Mouse (Mus musculus) adrenal gland, adult 2 months (tissue): Measurements from ENCODE around the gene Minpp1. TPM values are rescaled to one million over a fixed set of nuclear protein-coding genes. Genes with fewer than 3 reads are reported as not detected.

Experiments used
- DNase-seq: peaks from one replicate; pipeline ENCODE4 v3.0.0; 2021
- polyA plus RNA-seq: library from polyadenylated mRNA; depleted of rRNA; stranded (reverse); fragments of >200 nt; gene quantifications from 2 replicates; pipeline ENCODE4 v1.2.3, GENCODE M21; 2012; rRNA removed
- total RNA-seq, 2 experiments: library from RNA; stranded (reverse); gene quantifications; 2 replicates each; pipeline ENCODE4 v1.2.3; 2021

Minpp1 gene
- total and polyA plus RNA-seq, 3 experiments, result 36.6 to 228 (median 39.7) TPM

GRCm38 (mm10) chr19:32527139-32527538 lies 41.6 kb downstream of the Minpp1 start:
- DNase-seq, result no peak

- no peak for DNase-seq
These were observed 43.2 kb downstream of the Minpp1 start for GRCm38 (mm10) chr19:32528723-32529122.

DNA sequence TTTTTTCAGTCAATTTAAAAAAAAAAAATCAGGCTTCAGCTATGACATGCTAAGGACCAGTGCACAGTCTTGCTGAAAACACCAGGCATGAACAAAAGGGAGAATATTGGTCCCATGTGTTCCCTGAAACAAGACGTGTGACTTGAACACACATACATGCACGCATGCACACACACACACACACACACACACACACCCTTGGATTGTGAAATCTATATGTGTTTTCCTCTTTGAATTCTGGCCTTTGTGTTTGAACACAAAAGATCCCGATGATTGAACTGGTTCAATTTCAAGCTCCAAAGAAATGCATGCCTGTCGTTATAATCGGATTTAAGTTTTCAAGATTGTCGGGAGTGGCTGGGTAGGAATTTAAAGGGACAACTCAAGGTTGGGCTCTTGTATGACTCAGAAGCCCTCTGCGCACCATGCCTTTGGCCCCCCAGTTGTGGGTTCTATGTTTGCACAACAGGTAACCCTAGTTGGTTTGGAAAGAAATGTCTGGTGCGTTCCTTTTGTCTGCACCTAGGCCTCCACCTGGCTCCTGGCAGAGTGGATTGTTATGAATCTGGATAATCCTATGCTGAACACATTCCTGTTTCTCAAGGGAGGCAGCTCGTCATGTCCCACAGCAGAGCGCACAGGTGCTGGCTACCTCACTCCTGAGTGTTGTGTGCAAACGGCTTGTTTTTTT lies 43.8 kb downstream of the Minpp1 start:
- DNase-seq, result no peak

GRCm38 (mm10) chr19:32530296-32530695 lies 44.7 kb downstream of the Minpp1 start:
- DNase-seq, result no peak

DNA sequence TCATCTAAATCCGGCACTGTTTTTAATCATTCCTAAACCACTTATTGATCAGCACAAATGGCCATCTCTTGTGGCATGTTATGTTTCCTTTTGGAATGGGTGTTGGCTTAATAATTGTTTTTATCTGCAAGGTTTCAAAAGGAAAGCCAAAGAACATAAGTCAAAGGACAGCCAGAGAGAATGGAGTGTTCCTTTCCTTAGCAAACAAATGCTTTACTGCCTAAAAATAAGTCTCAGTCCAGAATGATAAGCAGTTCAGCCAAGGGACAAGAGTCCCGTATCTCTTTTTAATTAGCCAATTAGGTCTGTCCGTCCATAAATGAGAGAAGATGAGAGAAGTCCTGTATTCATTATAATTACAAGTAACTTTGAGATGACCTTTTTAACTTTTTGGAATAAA lies 46.8 kb downstream of the Minpp1 start:
- DNase-seq, result no peak

DNA sequence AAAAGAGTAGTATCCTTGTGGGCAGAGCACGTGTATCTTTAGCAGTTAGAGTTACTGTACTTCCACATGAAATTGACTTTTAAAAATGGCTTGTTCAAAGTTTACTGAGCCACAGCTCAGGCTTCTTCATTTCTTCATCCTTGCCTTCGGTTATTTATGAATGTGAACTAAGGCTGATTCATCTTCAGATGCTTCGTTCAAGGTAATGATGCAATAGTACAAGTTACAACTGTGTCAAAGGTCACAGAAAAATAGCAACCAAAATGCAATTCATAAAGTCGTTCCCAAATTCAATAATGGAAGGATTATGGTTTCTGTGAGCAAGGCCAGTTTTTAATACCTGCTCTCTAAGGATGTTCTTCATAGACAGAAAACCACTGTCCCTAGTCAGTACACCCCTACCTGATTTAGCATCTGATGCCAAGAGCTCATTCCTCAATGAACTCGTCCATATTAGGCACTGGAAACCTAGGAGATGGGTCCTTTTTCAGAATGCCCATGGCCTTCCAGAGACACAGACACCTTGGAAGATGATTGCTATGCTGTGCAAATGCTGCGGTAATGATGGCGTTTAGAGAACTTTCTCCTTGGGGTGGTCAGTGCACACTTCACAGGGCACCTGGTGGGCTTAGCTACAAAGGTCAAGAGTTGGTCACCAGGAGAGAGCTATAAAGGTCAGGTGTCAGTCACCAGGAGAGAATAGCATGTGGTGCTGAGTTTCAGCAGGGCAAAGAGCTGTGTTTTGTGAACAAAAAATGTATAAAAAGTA lies 47.4 kb downstream of the Minpp1 start:
- peak; percentile 41 for DNase-seq

- DNase-seq, result no peak
These were observed 49.3 kb downstream of the Minpp1 start for GRCm38 (mm10) chr19:32534887-32535286.

DNA sequence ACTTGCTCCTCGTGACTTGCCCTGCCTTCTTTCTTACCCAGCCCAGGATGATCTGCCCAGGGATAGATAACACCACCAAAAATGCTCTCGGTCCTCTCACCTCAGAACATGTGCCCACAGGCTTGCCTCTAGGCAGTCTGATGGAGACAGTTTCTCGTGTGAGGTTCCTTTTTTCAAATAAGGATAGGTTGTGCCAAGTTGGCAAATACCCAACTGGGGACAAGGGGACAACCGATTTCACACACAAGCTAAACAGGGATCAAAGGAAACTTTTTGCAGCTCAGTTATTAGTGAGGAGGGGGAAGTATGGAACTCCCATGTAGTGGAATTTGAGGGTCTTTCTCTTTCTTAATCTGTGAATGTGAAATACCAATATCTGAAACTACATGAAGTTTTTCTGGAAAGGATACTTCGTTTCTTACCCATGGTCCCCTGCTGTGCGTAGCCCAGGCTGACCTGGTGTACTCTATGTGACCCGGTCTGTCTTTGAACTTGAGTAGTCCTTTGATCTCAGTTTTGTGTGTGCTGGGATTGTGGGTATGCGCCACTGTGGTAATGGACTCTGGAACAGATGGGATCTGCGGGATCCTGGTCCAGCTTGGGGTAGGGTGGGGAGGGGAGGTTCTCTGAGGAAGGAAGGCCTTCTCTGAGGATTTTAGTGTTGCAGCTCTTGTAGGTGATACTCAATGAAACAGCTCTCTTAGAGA lies 57.4 kb downstream of the Minpp1 start:
- no peak for DNase-seq

DNA sequence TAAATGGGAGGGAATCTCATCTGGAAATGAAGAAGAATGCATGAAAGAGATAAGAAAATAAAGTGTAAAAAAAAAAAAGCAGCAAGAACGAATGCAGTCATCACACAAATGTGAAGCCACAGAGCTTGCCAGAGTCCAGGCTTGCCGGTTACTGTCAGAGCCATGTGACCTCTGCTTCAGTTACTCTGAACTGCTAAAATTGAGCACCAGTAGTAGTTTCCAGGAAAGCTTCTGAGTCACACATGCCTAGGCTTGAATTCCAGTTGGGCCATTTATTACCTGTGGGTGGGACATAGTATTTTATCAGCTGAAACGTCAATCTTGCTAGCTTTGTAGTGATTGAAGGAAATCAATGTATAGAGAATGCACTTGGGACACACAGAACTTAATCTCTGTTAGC lies 61.8 kb downstream of the Minpp1 start:
- peak; percentile 49 for DNase-seq

DNA sequence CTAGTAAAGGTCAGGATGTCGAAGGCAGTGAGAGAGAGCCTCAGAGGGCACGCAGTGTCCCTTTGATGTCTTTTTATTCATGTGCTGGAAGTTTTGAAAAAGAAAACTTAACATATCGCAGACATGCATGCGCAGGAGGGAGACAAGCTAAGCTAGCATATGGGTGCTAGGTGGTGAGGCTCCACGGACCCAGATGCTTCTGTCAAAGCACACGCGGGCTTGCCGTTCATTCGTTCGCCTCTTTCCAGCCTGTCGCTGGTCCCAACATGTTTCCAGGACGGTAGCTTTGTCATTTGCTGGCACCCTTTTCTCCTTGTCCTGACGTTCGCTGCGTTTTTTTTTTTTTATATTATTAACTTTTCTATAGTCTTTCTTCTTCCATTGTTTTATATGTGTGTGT lies 62.6 kb downstream of the Minpp1 start:
- no peak for DNase-seq

GRCm38 (mm10) chr19:32550446-32550845 lies 64.9 kb downstream of the Minpp1 start:
- peak; percentile 14 for DNase-seq

GRCm38 (mm10) chr19:32551442-32551841 lies 65.9 kb downstream of the Minpp1 start:
- no peak for DNase-seq

- DNase-seq, result no peak
These were observed 66.5 kb downstream of the Minpp1 start for GRCm38 (mm10) chr19:32552106-32552505.

DNA sequence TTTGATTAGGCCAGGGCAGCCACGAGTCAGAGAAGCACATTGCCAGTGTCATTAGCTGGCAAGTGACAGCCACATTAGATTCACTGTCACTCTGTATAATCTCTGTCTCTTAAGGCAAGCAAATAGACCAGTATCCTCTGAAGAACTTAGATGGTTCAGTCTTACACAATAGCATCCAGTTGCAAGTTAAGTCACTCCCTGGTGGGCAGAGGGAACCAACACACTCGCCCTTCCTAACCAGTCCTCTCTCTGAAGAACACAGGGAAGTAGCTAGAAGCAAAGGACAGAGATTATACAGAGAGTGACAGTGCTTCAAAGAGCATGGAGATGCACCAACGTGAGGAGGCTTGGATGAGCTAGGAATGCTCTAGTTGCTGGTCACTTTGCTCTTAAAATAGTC lies 67.7 kb downstream of the Minpp1 start:
- no peak for DNase-seq

GRCm38 (mm10) chr19:32555257-32555656 lies 69.7 kb downstream of the Minpp1 start:
- no peak for DNase-seq

Other genes with a start within 250 kb of the Minpp1 start
- gene Sgms1, start 96.1 kb upstream of the Minpp1 start, total RNA-seq, result 10 to 100 TPM; 71.4 to 73.5 TPM
- 13.3 and 16.8 TPM in 2 replicates for gene Sgms1, start 96.1 kb upstream of the Minpp1 start, polyA plus RNA-seq
- gene Rpl9-ps6, start 19.2 kb upstream of the Minpp1 start, total RNA-seq, result 10 to 100 TPM; 23.2 to 51.6 TPM
- gene Rpl9-ps6, start 19.2 kb upstream of the Minpp1 start, polyA plus RNA-seq, result 0.38 and 0.55 TPM in 2 replicates
- 10 to 100 TPM; 11.1 to 20.8 TPM for gene Papss2, start 110.0 kb downstream of the Minpp1 start, total RNA-seq
- 0.91 and 1.1 TPM in 2 replicates for gene Papss2, start 110.0 kb downstream of the Minpp1 start, polyA plus RNA-seq